Mouse (Mus musculus) retina, postnatal 1 day (tissue): ENCODE measurements at regions not wholly inside any gene's neighbourhood (a gene's known extent, or its start where the extent isn't known, plus 50 kb on each side); places are given as distances from the start of the nearest gene placed in this dataset.

ENCODE experiments used
- DNase-seq: peaks from one replicate; pipeline ENCODE4 v3.0.0-alpha.2; 2012

- DNase-seq: no peak
Measured at GRCm38 (mm10) chr10:28010756-28011155, 63.9 kb upstream of the Ptprk start.

- no peak for DNase-seq
Measured at GRCm38 (mm10) chr10:28012135-28012534, 62.5 kb upstream of the Ptprk start.

DNA sequence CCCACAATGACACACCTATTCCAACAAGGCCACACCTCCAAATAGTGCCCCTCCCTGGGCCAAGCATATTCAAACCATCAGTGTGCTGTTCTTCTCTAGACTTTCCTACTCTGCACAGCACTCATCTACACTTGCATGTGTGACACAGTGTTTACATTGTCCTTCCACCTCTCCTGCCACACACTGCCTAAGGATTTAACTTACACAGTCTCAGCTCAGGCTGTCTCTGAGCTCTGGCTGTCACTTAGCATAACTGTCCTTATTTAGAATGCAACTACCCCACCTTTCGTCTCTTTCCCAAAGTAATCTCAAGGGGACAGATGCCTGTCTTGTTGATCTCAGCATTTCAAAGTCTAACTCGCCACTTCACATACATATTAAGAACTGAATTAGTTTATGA lies 61.2 kb upstream of the Ptprk start:
- no peak for DNase-seq

DNA sequence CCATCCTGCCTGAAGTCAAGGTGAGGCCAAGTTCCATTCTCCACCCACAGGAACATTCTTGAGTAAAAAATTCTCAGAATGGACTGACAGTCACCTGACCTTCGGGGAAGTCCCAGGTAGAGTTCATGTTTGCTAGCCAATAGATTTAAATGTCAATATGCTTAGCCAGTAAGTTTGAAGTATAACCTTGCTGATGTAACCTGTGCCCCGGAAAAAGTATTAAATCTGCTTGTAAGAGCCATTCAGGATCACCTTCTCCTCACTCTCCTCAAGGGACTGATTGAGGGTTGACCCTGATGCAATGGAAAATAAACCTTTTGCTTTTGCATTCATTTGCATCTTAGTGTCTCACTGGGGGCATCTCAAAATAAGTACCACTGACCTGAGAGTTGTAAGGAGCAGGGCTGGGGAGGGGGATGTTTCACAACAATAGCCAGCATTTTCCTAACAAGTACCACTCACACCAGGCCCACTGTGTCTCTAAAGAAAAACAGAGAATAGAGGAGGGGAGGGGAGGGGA lies 60.3 kb upstream of the Ptprk start:
- DNase-seq: no peak
